Mouse (Mus musculus) CH12.LX (cell line): Measurements from ENCODE around the gene Mrpl39. TPM values are rescaled to one million over a fixed set of nuclear protein-coding genes. Genes with fewer than 3 reads are reported as not detected.

ENCODE experiments used
- DNase-seq: peaks from one replicate; pipeline ENCODE4 v3.0.0-alpha.2; 2013; ENCODE audit errors: extremely low read depth
- H3K27ac ChIP-seq: 2 replicates; pipeline ENCODE4 v1.5.1; 2012; ENCODE audit warnings: low read depth, mild to moderate bottlenecking, control low read depth, moderate library complexity; ENCODE audit not compliant: insufficient read depth
- H3K27me3 ChIP-seq: replicated peaks from 2 replicates; pipeline ENCODE3; 2012; ENCODE audit warnings: inconsistent platforms
- H3K36me3 ChIP-seq, 2 experiments: replicated peaks in 1 of 2; 2 replicates each; pipeline versions ENCODE3 to v1.6.1; 2012; ENCODE audit warnings: inconsistent platforms in 1 of 2, low read length in 1 of 2, mild to moderate bottlenecking in 1 of 2, mixed read lengths in 1 of 2, moderate library complexity in 1 of 2; ENCODE audit not compliant: control insufficient read depth in 1 of 2, insufficient read depth in 1 of 2
- H3K4me1 ChIP-seq, 2 experiments: 2 replicates each; pipeline ENCODE4 v1.6.1; 2012; ENCODE audit warnings: inconsistent platforms in 1 of 2, moderate library complexity in 1 of 2; ENCODE audit not compliant: insufficient read depth in 2 of 2, control insufficient read depth in 1 of 2
- H3K4me2 ChIP-seq: 2 replicates; pipeline ENCODE4 v1.6.1; 2012; ENCODE audit warnings: low read depth, mild to moderate bottlenecking, control low read depth; ENCODE audit not compliant: poor library complexity, insufficient read depth, severe bottlenecking
- H3K4me3 ChIP-seq, 3 experiments: fragments of 150-350 bp in 1 of 3; sonication (generic) in 1 of 3; replicated peaks in 1 of 3; 2 replicates each; pipeline versions ENCODE3 to v1.5.1; 2011 to 2012; ENCODE audit warnings: low read depth in 2 of 3, low read length in 2 of 3, mild to moderate bottlenecking in 2 of 3, moderate library complexity in 2 of 3, control low read depth in 1 of 3, improper control_type of control experiment in 1 of 3, inconsistent platforms in 1 of 3, mixed read lengths in 1 of 3; ENCODE audit not compliant: poor library complexity in 1 of 3
- H3K79me2 ChIP-seq: replicated peaks from 2 replicates; pipeline ENCODE4 v1.6.1; 2012; ENCODE audit warnings: mild to moderate bottlenecking, moderate library complexity; ENCODE audit not compliant: control insufficient read depth, poor library complexity, insufficient read depth, severe bottlenecking; ENCODE audit errors: extremely low read depth
- H3K9ac ChIP-seq: 2 replicates; pipeline ENCODE4 v1.6.1; 2012; ENCODE audit warnings: low read depth, mild to moderate bottlenecking, control low read depth, moderate library complexity; ENCODE audit not compliant: insufficient read depth
- H3K9me3 ChIP-seq: replicated peaks from 2 replicates; pipeline ENCODE3; 2012; ENCODE audit warnings: low read length, inconsistent platforms, mixed read lengths
- CHD2 ChIP-seq: IDR thresholded peaks from 2 replicates; pipeline ENCODE4 v1.6.1; 2011; ENCODE audit warnings: low read length, improper control_type of control experiment
- CTCF ChIP-seq, 2 experiments: IDR thresholded peaks in 1 of 2; conservative IDR thresholded peaks in 1 of 2; 2 replicates each; pipeline ENCODE4 v1.5.1; 2011 to 2012; ENCODE audit warnings: low read depth in 2 of 2, low read length in 2 of 2, improper control_type of control experiment in 1 of 2, inconsistent platforms in 1 of 2, mild to moderate bottlenecking in 1 of 2, moderate library complexity in 1 of 2
- ELF1 ChIP-seq: IDR thresholded peaks from 2 replicates; pipeline ENCODE4 v1.6.1; 2014; ENCODE audit warnings: low read depth, mild to moderate bottlenecking, inconsistent platforms, low read length, improper control_type of control experiment
- EP300 ChIP-seq: IDR thresholded peaks from 2 replicates; pipeline ENCODE4 v1.6.1; 2011; ENCODE audit warnings: low read length, improper control_type of control experiment
- HCFC1 ChIP-seq: IDR thresholded peaks from 2 replicates; pipeline ENCODE4 v1.6.1; 2012; ENCODE audit warnings: low read depth, mild to moderate bottlenecking, inconsistent platforms, low read length, improper control_type of control experiment
- MAFK ChIP-seq: IDR thresholded peaks from 2 replicates; pipeline ENCODE4 v1.6.1; 2011; ENCODE audit warnings: low read length, improper control_type of control experiment; ENCODE audit not compliant: insufficient replicate concordance
- MXI1 ChIP-seq: IDR thresholded peaks from 2 replicates; pipeline ENCODE4 v1.6.1; 2011; ENCODE audit warnings: mild to moderate bottlenecking, low read depth, low read length, improper control_type of control experiment
- MYC ChIP-seq: IDR thresholded peaks from 2 replicates; pipeline ENCODE4 v1.6.1; 2011; ENCODE audit warnings: low read depth, mild to moderate bottlenecking, improper control_type of control experiment, low read length
- NELFE ChIP-seq: IDR thresholded peaks from 2 replicates; pipeline ENCODE4 v1.6.1; 2011; ENCODE audit warnings: low read depth, low read length, improper control_type of control experiment
- PAX5 ChIP-seq: IDR thresholded peaks from 2 replicates; pipeline ENCODE4 v1.6.1; 2012; ENCODE audit warnings: low read length, inconsistent platforms, mixed read lengths
- RAD21 ChIP-seq: IDR thresholded peaks from 2 replicates; pipeline ENCODE4 v1.6.1; 2011; ENCODE audit warnings: low read depth, mild to moderate bottlenecking, low read length, improper control_type of control experiment, moderate library complexity
- TCF12 ChIP-seq: IDR thresholded peaks from 2 replicates; pipeline ENCODE4 v1.6.1; 2014; ENCODE audit warnings: low read depth, mild to moderate bottlenecking, inconsistent platforms, low read length, improper control_type of control experiment
- UBTF ChIP-seq: IDR thresholded peaks from 2 replicates; pipeline ENCODE4 v1.6.1; 2012; ENCODE audit warnings: low read depth, mild to moderate bottlenecking, inconsistent platforms, low read length, improper control_type of control experiment, moderate library complexity
- USF1 ChIP-seq: IDR thresholded peaks from 2 replicates; pipeline ENCODE4 v1.6.1; 2014; ENCODE audit warnings: low read depth, mild to moderate bottlenecking, inconsistent platforms, low read length, improper control_type of control experiment
- ZC3H11A ChIP-seq: IDR thresholded peaks from 2 replicates; pipeline ENCODE4 v1.6.1; 2012; ENCODE audit warnings: low read depth, mild to moderate bottlenecking, inconsistent platforms, low read length, improper control_type of control experiment
- dilution Hi-C: fragments of 300-500 bp; cut with MboI; formaldehyde crosslinking; loops from 2 replicates; pipeline ENCODE4 v1.14.3; 2020; ENCODE audit warnings: low sequenced_read_pairs; ENCODE audit not compliant: extremely low pct_unique_long_range_greater_than_20kb, extremely low pct_ligation_motif_present
- in situ Hi-C: fragments of 300-500 bp; cut with MboI; formaldehyde crosslinking; loops from 3 replicates; pipeline ENCODE4 v1.14.3; 2019; ENCODE audit warnings: low sequenced_read_pairs, low pct_ligation_motif_present, low pct_unique_long_range_greater_than_20kb, mixed read lengths
- polyA plus RNA-seq: library from polyadenylated mRNA; unstranded; fragments of >175 nt; gene quantifications from 2 replicates; pipeline ENCODE4 v1.2.1, GENCODE M21; 2012; ENCODE audit warnings: low read depth; ENCODE audit not compliant: insufficient read length
- total RNA-seq, 2 experiments: library from RNA; depleted of rRNA; stranded (reverse); fragments of 300-350 nt in 1 of 2; fragments of >200 nt in 1 of 2; gene quantifications; 2 replicates each; pipeline ENCODE4 v1.2.3; 2012 to 2014

Gene Mrpl39
- total and polyA plus RNA-seq, 3 experiments = 102 to 123 (median 110) TPM

DNA sequence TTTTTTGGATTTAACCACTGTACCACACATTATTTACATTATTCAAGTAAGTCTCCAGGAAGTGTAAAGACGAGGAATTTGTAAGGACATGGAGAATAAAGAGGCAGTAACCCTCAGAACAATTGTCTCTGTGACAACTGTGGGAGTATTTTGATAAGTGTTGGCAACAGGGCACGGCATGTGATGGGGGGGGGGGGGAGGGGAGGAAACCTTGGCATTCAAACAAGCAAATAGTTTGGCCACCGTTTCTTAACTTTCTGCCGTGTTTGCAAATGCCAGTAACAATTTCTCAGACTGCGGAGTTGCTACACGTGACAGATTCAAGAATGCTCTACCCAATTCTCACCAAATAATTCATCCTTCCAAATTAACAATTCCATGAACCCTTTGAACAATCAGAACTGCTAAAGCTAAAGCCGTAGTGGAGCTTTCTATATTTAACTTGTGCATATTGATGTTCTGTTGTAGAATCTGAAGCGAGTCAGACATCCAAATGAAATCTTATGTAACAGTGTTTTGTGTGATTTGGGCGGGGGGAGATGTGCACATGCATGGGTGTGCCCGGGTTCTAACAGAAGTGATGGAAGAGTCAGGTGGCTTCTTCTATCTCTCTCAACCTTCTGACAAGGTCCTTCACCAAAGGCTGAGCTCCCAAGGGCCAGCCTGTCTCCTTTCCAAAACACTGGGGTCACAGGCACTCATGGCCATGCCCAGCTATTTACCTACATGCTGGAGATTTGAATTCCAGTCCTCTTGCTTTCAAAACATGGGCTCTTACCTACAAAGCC, 9.4 kb upstream of the Mrpl39 start:
- H3K27ac ChIP-seq = no peak overlapping the region
- in situ Hi-C loops (no loop called here), dilution Hi-C loops (no loop called here)
- no peak overlapping the region for H3K4me3 ChIP-seq
- no peak overlapping the region for H3K9ac ChIP-seq
- no peaks in the 10 kb centered on the region for H3K36me3 ChIP-seq
- H3K27me3 ChIP-seq = peaks cover 7% of the 10 kb centered on the region
- DNase-seq = no peak
- no peaks in the 10 kb centered on the region for H3K4me1 ChIP-seq
- H3K79me2 ChIP-seq = no peaks in the 10 kb centered on the region
- H3K4me2 ChIP-seq = no peak overlapping the region
- H3K9me3 ChIP-seq = no peaks in the 10 kb centered on the region
- TF ChIP-seq HCFC1 = no peak
- no peak for TF ChIP-seq CTCF (conservative IDR thresholded peaks at IDR 0.05 in 1 of 2, IDR thresholded peaks at IDR 0.05 in 1 of 2; ENCODE audit: low read depth in 2 of 2, low read length in 2 of 2)
- TF ChIP-seq UBTF = no peak
- TF ChIP-seq ELF1 = no peak
- TF ChIP-seq MYC = no peak
- no peak for TF ChIP-seq MXI1
- no peak for TF ChIP-seq CHD2
- no peak for TF ChIP-seq USF1
- no peak for TF ChIP-seq PAX5
- no peak for TF ChIP-seq ZC3H11A
- TF ChIP-seq TCF12 = no peak
- no peak for TF ChIP-seq EP300
- no peak for TF ChIP-seq NELFE
- no peak for TF ChIP-seq MAFK

DNA sequence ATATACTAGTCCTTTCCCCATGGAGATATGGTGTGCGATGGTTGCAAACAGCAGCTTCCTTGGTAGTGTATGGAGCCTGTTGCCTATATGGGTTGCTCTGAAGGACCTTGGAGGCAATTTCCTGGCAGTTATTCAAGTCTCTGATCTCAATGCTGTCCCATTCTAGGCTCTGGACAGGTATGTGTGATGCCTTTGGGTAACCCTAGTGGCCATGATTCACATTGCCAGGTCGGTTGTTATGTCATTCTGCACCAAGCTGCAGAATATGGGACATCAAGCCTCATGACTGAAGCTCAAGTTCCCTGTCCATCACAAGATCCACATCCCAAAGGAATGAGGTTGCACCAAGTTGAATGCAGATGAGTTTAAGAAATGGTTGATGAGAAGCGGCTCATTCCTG, 1.8 kb upstream of the Mrpl39 start:
- dilution Hi-C loops = no loop called here

More for the DNA sequence above, 1.8 kb upstream of the Mrpl39 start:
- H3K79me2 ChIP-seq = peaks cover 16% of the 10 kb centered on the region
- in situ Hi-C loops = loop anchor here (10.0 kb wide), 1 partner anchor 97 kb away; the partner anchor contains the start of genes Atp5j and Gabpa
- H3K9me3 ChIP-seq = no peaks in the 10 kb centered on the region
- peak; percentile 54 for DNase-seq
- TF ChIP-seq RAD21 (peak; percentile 3; the same call in 1 of the 2 replicates), MAFK (no peak), CTCF (conservative IDR thresholded peaks at IDR 0.05 in 1 of 2, IDR thresholded peaks at IDR 0.05 in 1 of 2; ENCODE audit: low read depth in 2 of 2, low read length in 2 of 2) (peak; percentile 58 to 78)
- TF ChIP-seq, all 38 proteins: peak for 2
- Histone ChIP-seq H3K4me2 (no peak overlapping the region), H3K9ac (no peak overlapping the region), H3K27me3 (no peaks in the 10 kb centered on the region), H3K27ac (no peak overlapping the region), H3K4me3 (no peak overlapping the region), H3K4me1 (peaks cover 7 to 25% of the 10 kb centered on the region in 2 experiments), H3K36me3 (peaks cover 7 to 14% of the 10 kb centered on the region in 2 experiments)
